Mouse (Mus musculus) cerebellum, postnatal 10 days (tissue): ENCODE results near the gene Smurf1.
A peak's percentile ranks its signal among the peaks of the same experiment; 100 is the strongest.

Source experiments
- DNase-seq, 2 experiments: peaks; one replicate each; pipeline ENCODE4 v3.0.0; 2021; ENCODE audit warnings: mixed read lengths in 2 of 2

The Smurf1 gene

DNA sequence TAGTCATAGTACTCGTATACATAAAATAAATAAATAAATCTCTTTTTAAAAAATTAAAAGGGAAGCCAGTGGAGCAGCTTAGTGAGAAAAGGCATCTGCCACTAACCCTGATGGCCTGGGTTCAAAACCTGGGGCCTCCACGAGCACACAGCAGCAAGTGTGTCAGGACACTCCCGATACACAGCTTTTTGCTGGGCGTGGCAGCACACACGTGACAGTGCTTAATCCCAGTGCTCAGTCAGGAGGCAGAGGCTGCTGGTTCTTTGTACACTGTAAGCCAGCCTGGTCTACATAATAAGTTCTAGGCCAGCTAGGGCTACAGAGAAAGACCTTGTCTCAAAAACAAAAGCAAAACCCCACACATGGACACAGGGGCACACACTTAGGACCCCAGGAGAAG is 52.3 kb downstream of the Smurf1 start:
- no peak for DNase-seq

DNA sequence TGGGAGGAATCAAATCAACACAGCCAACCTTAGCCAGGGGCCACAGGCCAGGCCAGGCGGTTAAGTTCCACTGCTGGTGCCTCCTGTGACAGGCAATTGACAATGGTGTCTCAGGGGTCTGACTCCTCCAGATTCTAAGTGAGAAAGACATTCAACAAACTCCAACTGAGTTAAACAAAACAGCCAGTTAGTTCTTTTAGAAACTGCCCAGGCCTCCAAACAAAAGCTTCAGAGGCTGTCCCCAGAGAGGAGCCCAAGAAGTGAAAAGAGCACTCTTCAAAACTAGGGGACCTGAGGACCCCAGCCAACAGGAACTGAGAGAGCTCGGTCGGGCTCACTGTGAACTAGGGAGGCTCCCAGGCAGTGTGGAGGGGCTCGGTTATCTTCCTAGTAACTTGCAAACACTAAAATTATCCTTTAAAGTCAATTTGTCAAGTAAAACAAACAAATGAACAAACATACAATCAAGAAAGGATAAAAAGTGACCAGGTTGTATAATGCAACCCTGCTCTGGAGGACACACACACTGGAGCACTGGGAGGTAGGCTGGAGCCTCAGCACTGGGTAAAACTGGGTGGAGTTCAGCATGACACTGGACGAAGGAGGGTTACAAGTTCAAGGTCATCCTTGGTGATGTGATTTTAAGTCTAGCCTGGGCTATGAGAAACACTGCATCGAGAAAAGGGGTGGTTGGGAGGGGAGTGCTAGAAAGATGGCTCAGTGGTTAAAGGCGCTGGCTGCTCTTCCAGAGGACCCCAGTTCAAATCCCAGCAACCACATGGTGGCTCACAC is 52.9 kb downstream of the Smurf1 start:
- DNase-seq = no peak

DNA sequence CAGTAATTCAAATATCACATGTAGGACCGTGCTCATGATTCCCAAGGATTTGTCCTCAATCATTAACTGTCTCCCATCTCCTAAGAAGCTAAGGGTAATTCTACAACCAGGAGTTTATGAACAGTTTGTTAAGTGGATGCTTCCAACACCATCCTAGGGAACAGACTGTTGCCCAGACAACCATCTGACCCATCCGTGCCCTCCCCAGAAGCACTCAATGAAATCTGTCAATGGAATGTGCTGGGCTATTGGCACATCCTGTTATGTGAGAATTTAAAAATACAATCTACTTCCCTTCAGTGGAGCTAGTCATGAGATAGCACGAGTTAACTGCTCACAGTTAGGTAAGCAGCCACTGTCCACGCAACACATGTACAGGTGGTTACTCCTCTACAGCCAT is 56.1 kb downstream of the Smurf1 start:
- DNase-seq = no peak

DNA sequence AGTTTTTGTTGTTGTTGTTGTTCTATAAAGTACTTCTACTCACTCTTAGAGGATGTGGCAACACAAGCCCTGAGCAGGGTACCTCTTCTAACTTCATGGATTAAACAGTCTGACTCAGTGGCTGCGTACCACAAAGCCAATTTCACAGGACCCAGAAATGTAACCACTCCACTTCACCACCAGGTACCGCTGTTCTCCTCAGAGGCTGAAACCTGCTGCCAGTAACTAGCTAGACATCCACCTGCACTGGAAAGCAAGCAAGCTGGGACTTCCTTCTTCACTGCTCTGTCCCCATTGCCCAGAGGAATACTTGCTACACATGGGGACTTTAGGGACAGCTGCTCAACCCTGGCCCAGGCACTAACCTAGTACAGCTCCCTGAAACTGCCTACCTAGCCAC is 58.1 kb downstream of the Smurf1 start:
- no peak for DNase-seq

DNA sequence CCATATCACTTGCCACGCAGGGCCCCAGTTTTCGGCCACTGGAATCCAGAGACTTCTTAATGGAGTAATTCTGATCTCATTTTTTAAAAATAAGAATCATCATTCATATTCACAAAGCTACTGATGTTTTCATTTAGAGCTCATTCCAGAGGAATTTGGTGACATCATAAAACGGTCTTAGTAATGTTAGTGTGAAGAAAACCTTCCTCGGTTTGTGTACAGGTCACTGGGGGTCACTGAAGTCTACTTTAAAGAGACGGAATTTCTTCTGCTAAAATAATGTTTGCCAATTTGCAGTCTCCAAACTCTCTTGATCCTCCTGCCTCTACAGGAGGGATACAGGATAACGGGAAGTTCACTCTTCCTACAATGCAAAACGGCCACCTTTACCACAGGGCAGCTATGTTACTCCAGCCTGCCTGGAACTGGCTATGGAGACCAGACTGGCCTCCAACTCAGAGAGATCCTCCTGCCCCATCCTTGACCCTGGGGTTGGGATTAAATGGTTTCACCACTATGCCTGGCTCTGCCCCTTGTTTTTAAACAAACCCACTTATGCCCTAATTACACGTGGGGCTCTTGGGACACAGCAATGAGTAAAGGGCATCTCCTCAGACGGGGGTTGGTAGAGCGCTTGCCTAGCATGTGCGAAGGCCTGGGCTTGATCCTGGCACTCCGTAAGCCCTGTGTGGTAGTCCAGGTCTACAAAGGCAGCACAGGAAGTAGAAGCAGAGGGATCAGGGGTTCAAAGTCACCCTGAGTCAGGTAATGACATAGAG is 61.1 kb downstream of the Smurf1 start:
- DNase-seq = no peak

DNA sequence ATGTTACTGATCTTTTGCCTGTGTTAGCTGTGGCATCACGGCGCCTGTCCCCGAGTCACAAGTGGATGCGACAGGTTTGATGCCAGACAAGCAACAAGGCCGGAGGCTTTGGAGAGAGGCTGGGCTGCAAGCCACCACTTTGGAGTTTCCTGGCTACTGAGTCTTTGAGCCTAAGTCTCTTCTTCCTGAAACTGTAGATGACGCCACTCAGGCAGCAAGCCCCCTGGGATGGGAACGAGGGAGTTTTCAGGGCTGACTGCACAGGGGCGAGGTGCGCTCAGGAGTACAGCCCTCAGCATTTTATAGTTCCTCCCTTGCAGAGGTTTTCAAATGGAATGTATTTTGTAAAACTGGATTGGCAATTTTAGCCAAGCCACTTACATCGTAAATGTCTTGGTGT is 63.9 kb downstream of the Smurf1 start:
- DNase-seq = peak in 1 of 2 experiments; percentile 43

DNA sequence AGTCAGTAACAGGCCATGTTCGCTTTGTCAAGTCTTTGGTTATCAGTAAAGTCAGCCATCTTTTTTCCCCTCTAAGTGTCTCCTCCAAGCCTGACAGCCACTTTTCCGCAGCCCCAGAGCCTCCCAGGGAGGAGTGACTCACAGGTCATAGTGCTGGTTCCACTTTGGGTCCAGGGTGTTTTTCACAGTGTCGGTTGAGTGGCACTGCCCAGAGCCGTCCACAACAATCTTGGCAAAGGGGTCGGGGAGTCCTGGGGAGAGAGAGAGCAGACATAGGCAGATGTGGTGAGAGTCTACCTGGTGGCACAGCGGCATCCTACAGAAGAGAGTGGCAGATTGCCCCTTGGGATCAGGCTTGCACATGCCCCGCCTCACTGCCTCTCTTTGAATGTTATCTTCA is 64.6 kb downstream of the Smurf1 start:
- DNase-seq = no peak

DNA sequence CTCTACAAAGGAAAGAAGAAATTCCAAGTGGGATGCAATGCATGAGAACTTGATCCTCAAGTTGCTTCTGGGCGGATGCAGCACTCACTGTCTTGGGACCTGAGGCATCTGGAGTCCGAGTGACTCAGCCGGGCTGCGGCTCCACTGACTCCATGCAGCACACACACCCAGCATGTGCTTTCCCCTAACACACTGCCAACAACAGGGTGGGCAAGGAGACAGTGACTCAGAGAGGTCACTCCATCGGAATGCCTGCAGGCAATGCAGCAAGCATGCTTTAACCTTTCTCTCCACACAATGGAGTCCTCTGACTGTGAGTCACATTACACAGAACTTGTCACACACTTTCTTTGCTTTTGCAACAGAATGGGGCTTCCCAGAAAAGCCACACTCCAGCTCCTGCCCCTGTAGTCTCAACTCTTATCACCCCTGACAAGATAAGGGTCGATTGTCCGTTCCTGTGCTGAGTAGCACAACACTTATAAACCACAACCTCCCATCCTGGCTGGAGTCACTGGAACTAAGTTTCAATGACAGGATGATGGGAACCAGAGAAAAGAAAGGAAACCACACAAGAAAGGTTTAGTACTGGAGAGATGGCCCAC is 67.1 kb downstream of the Smurf1 start:
- no peak for DNase-seq

DNA sequence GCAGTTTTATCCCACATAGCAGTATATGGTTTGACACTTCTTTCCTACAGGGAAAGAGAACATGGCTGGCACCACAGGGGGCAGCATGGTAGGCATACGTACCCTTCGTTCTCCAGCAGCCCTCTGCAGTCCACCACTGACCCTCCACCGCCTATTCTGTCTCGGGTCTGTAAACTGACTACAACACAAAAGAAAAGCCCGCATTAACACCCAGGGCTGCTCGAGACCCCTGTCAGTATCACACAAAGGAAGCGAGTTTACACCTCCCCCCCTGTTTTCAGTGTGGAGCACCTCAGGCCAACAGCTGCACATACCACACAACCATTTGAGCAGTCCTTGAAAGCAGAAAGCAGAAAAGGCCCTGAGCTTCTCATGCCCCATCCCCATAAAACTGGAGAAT is 67.8 kb downstream of the Smurf1 start:
- DNase-seq = no peak

DNA sequence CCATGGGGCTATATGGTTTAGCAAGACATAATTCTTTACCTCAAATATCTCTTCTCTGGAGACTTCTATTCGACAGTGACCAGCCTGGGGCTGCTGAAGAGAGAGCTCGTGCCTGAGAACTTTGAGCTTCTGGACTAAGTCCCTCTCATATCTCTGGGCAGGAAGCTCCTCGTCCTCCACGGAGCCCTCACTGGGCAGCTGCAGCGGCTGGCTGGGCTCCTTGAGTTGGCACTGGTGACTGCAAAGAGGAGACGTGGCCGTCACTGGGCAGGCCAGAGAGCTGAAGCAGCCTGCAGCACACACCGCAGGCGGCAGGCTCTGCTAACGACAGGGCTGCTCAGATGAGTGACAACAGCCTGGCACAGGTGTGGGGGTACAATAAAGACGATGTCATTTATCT is 74.4 kb downstream of the Smurf1 start:
- DNase-seq = peak; percentile 63 to 73

DNA sequence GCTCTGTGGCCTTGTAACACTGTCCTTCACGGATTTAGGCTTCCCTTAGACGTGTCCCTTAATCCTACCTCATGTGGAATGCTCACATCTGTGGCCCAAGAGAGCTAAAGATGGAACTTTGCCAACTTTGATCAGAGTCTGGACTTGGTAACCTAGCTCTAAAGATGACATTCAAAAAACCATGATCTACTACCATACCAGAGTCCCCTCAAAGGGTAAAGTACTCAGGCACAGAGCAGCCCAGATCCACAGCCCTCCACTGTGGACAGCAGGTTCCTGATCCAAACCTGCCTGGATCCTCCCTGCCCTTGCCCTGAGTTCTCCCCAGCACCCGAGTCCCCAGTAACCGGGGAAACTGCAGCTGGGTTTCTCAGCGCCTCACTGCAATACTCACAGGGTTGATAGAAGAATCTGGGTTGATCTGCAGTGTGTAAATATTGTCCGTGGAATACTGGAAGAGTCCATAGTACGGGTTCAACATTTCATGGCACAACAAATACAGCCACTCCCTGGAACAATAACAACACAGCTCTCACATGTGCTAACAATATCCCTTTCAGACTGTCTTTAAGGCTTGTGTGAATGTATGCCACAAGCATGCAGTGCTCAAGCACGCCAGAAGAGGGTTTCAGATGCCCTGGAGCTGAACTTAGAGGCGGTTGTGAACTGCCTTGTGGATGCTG is 79.5 kb downstream of the Smurf1 start:
- DNase-seq = no peak

DNA sequence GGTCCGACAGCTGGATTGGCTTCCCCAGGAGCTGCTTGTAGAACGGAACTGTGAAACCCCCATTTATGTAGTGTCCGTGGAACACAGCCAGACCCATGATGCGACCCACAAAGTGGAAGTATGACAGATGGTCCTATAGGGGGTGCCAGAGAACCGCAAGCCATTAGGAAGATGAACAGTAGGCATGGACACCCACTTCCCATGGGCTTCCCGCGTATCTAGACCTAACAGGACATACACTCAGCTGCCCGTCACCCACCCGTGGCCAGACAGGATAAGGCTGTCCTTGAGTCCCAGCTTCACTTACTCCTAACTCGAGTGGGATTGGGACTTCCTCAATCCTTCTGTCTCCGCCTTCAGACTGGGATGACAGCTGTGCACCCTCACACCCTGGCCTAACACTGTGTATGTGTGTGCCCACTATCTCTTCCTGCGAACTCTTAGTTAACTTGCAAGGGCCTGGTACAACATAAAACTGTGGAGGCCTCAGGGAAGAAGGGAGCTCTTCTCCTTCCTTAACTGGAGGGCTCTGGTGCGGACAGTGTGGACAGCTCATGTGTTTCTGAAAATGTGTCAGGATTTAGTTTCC is 80.9 kb downstream of the Smurf1 start:
- peak; percentile 79 to 84 for DNase-seq

DNA sequence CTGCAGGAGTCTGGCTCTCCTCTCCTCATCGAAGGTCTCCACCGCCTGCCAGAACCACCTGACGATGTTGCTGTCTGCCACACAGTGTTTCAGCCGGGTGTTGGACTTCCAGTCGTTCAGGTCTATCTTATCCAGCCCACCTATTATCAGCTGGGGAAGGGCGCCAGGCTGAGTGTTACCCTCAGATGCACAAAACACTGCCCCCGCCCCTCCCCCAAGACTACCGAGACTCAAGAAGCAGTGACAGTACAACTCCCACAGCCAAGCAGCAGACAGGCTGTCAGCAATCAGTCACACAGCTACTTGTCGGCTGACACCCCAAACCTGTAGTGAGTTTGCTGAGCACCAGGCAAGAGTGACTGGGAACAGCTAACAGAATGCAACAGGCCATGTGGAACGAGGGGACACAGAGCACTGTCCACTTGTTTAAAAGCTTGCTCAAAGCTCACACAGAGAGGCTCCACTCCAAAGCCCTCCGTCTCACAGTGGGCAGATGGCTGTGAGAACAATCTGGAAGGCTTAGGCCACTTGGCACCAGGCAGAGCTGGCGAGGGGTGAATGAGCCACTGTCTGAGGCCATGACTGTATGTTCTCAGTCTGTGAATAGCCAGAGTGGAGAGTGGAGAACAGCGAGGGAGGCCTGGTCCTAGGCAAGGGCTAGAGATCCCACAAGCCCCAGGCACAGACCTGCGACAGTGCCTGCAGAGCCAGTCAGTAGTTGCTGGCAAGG is 83.8 kb downstream of the Smurf1 start:
- peak; percentile 84 to 90 for DNase-seq

DNA sequence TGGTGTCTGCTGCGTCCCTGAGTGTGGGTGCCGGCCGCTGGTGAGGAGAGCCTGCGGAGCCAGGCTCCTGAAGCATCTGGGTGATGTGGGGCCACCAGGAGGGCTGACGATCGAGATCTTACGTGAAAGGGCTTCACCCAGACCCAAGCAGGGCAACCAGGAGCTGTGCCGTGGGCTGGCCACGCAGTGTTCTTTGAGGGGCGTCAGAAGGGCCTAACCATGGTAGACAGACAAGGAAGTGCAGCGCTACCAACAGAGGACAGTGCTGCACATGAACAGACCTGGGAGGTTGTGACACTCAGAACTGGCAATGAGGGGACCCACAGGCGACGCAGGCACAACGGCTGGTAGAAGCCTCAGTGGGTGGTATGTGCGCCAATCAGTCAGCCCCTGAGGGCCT is 88.6 kb downstream of the Smurf1 start:
- DNase-seq = no peak

DNA sequence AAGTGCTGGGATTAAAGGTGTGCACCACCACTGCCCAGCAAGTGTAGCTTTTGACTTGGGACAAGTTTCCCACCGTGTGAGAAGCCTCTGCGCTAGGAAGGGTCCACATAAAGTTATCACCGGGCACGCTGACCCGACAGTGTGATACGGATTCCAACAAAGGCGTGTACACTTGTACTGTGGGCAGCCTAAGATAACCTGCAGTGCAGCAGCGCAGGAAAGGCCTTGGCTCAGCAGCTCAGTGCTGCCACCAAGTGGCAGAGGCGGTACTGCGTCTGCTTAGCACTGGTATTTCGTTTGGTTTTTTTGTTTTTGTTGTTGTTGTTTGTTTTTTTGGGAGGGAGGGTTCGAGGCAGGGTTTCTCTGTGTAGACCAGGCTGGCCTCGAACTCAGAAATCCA is 89.8 kb downstream of the Smurf1 start:
- DNase-seq = peak; percentile 87 to 92

DNA sequence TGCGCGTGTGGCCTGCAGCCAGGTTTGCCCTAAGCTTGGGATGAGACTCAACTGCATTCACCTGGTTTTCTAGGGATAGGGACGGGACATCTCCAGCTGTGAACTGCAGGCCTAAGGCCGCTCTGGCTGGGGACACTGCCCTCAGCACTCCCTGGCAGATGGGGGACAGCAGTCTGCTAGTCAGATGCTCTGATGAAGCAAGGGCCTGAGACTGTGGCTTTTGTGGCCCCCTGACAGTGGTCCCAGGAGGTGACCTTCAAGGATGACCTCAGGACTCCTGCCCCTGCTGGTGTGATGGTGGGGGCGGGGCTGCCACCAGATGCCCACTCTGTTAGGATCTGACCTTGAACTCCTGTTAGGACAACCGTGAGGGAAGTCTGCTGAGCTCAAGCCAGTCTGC is 90.4 kb downstream of the Smurf1 start:
- DNase-seq = no peak

DNA sequence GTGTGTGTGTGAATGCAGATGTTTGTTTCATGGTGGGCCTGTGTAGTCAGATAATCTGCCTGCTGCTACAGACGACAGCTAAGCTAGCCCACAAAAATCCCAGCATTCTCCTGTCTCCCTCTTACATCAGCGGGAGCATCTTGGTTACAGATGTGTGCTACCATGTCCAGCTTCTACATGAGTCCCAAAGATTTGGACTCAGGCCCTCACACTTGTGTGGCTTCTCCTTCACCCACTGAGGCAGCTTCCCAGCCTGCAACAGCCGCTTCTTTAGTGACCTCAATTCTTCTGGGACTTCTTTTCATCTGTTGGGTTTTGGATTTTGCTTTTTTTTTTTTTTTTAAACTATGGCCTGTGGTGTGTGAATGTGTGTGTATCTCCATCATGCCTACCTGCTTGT is 92.8 kb downstream of the Smurf1 start:
- no peak for DNase-seq

DNA sequence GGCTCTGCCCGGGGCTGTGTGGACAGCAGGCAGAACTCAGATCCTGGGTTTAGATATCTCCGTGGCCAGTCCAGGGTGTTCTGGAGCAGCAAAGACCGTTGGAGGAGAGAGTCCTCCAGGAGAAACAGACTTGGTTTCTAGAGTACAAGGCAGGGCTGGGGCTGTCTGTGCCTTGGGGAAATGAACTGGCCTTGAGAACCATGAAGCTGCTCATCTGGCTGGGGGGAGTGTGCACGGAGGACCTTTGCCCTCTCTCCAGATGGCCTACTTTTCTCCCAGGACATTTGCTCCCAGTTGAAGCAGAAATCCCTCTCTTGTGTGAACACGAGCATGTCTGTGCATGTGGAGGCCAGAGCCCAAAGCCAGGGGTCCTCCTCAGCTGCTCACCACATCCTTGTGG is 93.3 kb downstream of the Smurf1 start:
- no peak for DNase-seq

DNA sequence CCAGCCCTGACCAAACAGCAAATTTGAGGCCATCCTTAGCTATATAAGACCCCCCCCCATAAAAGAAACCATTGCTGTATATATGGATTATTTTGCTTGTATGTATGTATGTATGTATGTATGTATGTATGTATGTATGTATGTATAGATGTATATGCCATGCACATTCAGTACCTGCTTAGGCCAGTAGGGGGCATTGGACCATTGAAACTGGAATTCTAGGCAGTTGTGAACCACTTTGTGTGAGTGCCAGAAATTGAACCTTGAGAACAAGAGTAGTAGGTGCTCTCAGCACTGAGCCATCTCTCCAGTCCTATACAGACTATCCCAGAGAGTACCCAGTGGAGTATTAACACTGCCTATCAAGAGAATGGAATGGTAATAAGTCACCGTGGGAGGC is 93.9 kb downstream of the Smurf1 start:
- peak; percentile 38 to 51 for DNase-seq

DNA sequence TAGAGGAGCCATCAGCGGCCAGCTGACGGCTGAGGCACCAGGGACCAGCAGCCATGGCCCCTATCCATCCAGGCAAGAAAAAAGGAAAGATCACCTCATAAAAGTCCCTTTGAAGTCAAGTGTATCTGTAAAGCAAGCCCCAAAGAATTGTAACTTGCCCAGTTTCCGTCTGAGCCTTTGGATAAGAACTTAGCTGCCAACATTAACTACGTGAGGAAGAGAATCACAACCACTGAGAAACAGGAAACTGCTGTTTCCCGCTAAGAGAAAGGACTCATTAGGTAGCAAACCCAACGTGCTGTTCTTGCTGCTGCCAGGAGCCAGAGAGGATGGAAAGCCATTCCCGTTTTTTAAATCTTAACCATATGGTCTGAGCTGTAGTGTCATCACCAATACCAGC is 94.9 kb downstream of the Smurf1 start:
- no peak for DNase-seq

DNA sequence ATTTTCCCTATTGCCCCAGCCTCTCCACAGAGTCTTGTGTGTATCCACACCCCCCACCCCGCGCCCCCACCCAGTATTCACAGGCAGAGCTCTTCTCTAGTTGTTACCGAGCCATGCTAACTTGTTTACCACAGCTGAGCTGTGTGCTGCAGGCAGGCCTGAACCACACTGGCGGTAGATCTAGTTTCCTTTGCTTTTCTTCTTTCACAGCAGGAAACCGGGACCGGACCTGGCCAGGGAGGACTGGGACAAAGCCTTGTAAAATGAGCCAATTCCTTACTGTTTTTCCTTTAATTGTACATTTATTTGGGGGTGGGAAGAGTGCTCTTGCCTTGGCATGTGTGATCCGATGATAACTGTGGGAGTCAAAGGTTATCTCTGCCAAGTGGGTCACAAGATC is 96.2 kb downstream of the Smurf1 start:
- DNase-seq = no peak

DNA sequence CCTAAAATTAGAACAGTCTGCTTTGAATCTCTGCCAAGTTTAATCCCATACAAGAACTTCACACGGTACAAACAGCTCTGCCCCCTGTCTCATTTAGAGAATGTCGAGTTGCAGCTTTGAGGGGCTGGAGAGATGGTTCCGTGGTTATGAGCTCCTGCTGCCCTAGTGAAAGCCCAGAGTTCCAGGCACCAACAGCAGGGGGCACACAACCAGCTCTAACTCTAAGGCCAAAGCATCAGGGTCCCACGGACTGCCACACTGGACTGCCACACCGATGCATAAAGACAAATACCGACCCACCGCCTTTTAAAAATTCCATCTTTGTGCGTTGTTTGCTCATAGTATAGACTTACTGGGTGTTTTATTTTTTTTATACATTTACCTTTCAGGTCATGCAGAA is 98.7 kb downstream of the Smurf1 start:
- DNase-seq = peak in 1 of 2 experiments; percentile 43
